Mouse (Mus musculus) midbrain, embryonic 14.5 days (tissue): ENCODE results near the gene Dlgap1. TPM values are rescaled to one million over a fixed set of nuclear protein-coding genes. Genes with fewer than 3 reads are reported as not detected.
A peak's percentile ranks its signal among the peaks of the same experiment; 100 is the strongest.

ENCODE experiments used
- ATAC-seq: fragments of 200-750 bp; cut with Nextera tagmentation; 2 replicates; pipeline ENCODE4 v1.8.0; 2017; ENCODE audit warnings: moderate number of reproducible peaks, moderate library complexity; ENCODE audit not compliant: low FRiP score, low TSS enrichment
- DNase-seq: peaks from one replicate; pipeline ENCODE4 v3.0.0-alpha.2; 2015
- H3K27ac ChIP-seq: fragments of 300-500 bp; sonication (generic); replicated peaks from 2 replicates; pipeline ENCODE4 v1.5.1; 2014; ENCODE audit warnings: mild to moderate bottlenecking, low read depth, low read length, moderate library complexity
- H3K27me3 ChIP-seq: fragments of 300-500 bp; sonication (generic); 2 replicates; pipeline ENCODE4 v1.6.1; 2014; ENCODE audit warnings: low read length, control low read depth, mixed read lengths; ENCODE audit not compliant: control insufficient read depth, insufficient read depth
- H3K36me3 ChIP-seq: fragments of 300-500 bp; sonication (generic); 2 replicates; pipeline ENCODE4 v1.6.1; 2014; ENCODE audit warnings: low read length, control low read depth; ENCODE audit not compliant: control insufficient read depth, insufficient read depth
- H3K4me1 ChIP-seq: fragments of 300-500 bp; sonication (generic); 2 replicates; pipeline ENCODE4 v1.6.1; 2014; ENCODE audit warnings: mild to moderate bottlenecking, antibody characterized with exemption, low read length, control low read depth; ENCODE audit not compliant: control insufficient read depth, insufficient read depth
- H3K4me2 ChIP-seq: fragments of 300-500 bp; sonication (generic); 2 replicates; pipeline ENCODE4 v1.6.1; 2014; ENCODE audit warnings: mild to moderate bottlenecking, low read length, moderate library complexity
- H3K4me3 ChIP-seq: fragments of 300-500 bp; sonication (generic); replicated peaks from 2 replicates; pipeline ENCODE4 v1.5.1; 2014; ENCODE audit warnings: low read depth, low read length
- H3K9ac ChIP-seq: fragments of 300-500 bp; sonication (generic); replicated peaks from 2 replicates; pipeline ENCODE4 v1.6.1; 2014; ENCODE audit warnings: mild to moderate bottlenecking, low read length, moderate library complexity
- H3K9me3 ChIP-seq: fragments of 300-500 bp; sonication (generic); 2 replicates; pipeline ENCODE4 v1.6.1; 2016; ENCODE audit warnings: low read length, control low read depth, mixed read lengths; ENCODE audit not compliant: control insufficient read depth
- WGBS: fragments of 180-500 bp; shearing (Covaris S2); extraction: QIAGEN DNeasy Blood & Tissue Kit; methylation state at CpG from one replicate; pipeline ENCODE4 v1.1.7; 2014; 5-methylcytosine and 5-hydroxymethylcytosine counted together
- polyA plus RNA-seq: library from polyadenylated mRNA; unstranded; fragments of >200 nt; fragmentation: Nextera tagmentation; extraction: Ambion mirVana; gene quantifications from 2 replicates; pipeline ENCODE4 v1.2.1, GENCODE M21; 2014

Gene Dlgap1
- polyA plus RNA-seq, 1 experiment from 2014 or later, result 15.7 TPM

- Histone ChIP-seq H3K4me3 (no peak overlapping the region), H3K4me1 (no peaks in the 10 kb centered on the region), H3K4me2 (no peak overlapping the region), H3K27me3 (no peaks in the 10 kb centered on the region), H3K36me3 (no peaks in the 10 kb centered on the region), H3K9ac (no peak overlapping the region), H3K27ac (0 out of 2 replicates have a peak overlapping the region, but pooled peaks have one; percentile 2), H3K9me3 (no peaks in the 10 kb centered on the region)
- 17% methylated on average over 18 of the region's 18 CpGs for WGBS
- ATAC-seq (peak; percentile 77), DNase-seq (peak; percentile 53)
Measured at GRCm38 (mm10) chr17:70780726-70781689, 812.1 kb downstream of the Dlgap1 start.

GRCm38 (mm10) chr17:70783273-70783672 lies 814.4 kb downstream of the Dlgap1 start:
- no peaks in the 10 kb centered on the region; the same call in 1 of the 2 replicates for H3K9me3 ChIP-seq
- no peaks in the 10 kb centered on the region for H3K4me1 ChIP-seq
- H3K27ac ChIP-seq, result no peak overlapping the region
- DNase-seq, result no peak
- no peak overlapping the region for H3K9ac ChIP-seq
- no peak overlapping the region for H3K4me3 ChIP-seq
- H3K4me2 ChIP-seq, result no peak overlapping the region
- no peak for ATAC-seq
- no peaks in the 10 kb centered on the region for H3K36me3 ChIP-seq
- WGBS, result 99% methylated on average over 3 of the region's 3 CpGs
- H3K27me3 ChIP-seq, result no peaks in the 10 kb centered on the region

GRCm38 (mm10) chr17:70787366-70787765 lies 818.5 kb downstream of the Dlgap1 start:
- no peak overlapping the region for H3K4me2 ChIP-seq
- no peak overlapping the region for H3K9ac ChIP-seq
- H3K4me3 ChIP-seq, result no peak overlapping the region
- no peaks in the 10 kb centered on the region for H3K4me1 ChIP-seq
- H3K27ac ChIP-seq, result no peak overlapping the region
- no peaks in the 10 kb centered on the region for H3K27me3 ChIP-seq
- WGBS, result 88% methylated on average over 2 of the region's 2 CpGs
- no peak for DNase-seq
- no peaks in the 10 kb centered on the region; the same call in 1 of the 2 replicates for H3K9me3 ChIP-seq
- H3K36me3 ChIP-seq, result no peaks in the 10 kb centered on the region
- no peak for ATAC-seq

- no peaks in the 10 kb centered on the region for H3K27me3 ChIP-seq
- H3K4me1 ChIP-seq, result peaks cover 3% of the 10 kb centered on the region; the same call in 1 of the 2 replicates
- 92% methylated on average over 4 of the region's 4 CpGs for WGBS
- no peak overlapping the region for H3K9ac ChIP-seq
- H3K9me3 ChIP-seq, result no peaks in the 10 kb centered on the region; the same call in 1 of the 2 replicates
- no peak overlapping the region for H3K27ac ChIP-seq
- DNase-seq, result no peak
- no peak overlapping the region for H3K4me2 ChIP-seq
- ATAC-seq, result no peak
- H3K4me3 ChIP-seq, result no peak overlapping the region
- no peaks in the 10 kb centered on the region for H3K36me3 ChIP-seq
Measured at GRCm38 (mm10) chr17:70790801-70791200, 821.9 kb downstream of the Dlgap1 start.

- 70% methylated on average over 9 of the region's 9 CpGs for WGBS
- no peaks in the 10 kb centered on the region for H3K36me3 ChIP-seq
- no peak overlapping the region for H3K4me3 ChIP-seq
- H3K4me1 ChIP-seq, result peaks cover 3% of the 10 kb centered on the region; the same call in 1 of the 2 replicates
- ATAC-seq (no peak), DNase-seq (no peak)
- H3K27me3 ChIP-seq, result no peaks in the 10 kb centered on the region
- H3K27ac ChIP-seq, result no peak overlapping the region
- H3K9ac ChIP-seq, result no peak overlapping the region
- H3K4me2 ChIP-seq, result no peak overlapping the region
- no peaks in the 10 kb centered on the region; the same call in 1 of the 2 replicates for H3K9me3 ChIP-seq
Measured at GRCm38 (mm10) chr17:70791596-70792275, 822.9 kb downstream of the Dlgap1 start.

GRCm38 (mm10) chr17:70794291-70794690 lies 825.4 kb downstream of the Dlgap1 start:
- peaks cover 3% of the 10 kb centered on the region; the same call in 1 of the 2 replicates for H3K4me1 ChIP-seq
- H3K4me2 ChIP-seq, result no peak overlapping the region
- H3K27me3 ChIP-seq, result no peaks in the 10 kb centered on the region
- no peaks in the 10 kb centered on the region for H3K36me3 ChIP-seq
- H3K4me3 ChIP-seq, result no peak overlapping the region
- peak overlapping the region; percentile 65 for H3K27ac ChIP-seq
- no peaks in the 10 kb centered on the region for H3K9me3 ChIP-seq
- DNase-seq (peak; percentile 59), ATAC-seq (peak; percentile 67; the same call in 1 of the 2 replicates)
- H3K9ac ChIP-seq, result no peak overlapping the region
- whole genome bisulfite sequencing, result 1% methylated on average over 7 of the region's 7 CpGs

- Histone ChIP-seq H3K27ac (peak overlapping the region; percentile 65), H3K9ac (no peak overlapping the region), H3K36me3 (no peaks in the 10 kb centered on the region), H3K4me1 (peaks cover 3% of the 10 kb centered on the region; the same call in 1 of the 2 replicates), H3K9me3 (no peaks in the 10 kb centered on the region), H3K4me2 (no peak overlapping the region), H3K4me3 (no peak overlapping the region), H3K27me3 (no peaks in the 10 kb centered on the region)
- DNase-seq (no peak), ATAC-seq (no peak)
- 45% methylated on average over 6 of the region's 6 CpGs for WGBS
Measured at GRCm38 (mm10) chr17:70794722-70795121, 825.8 kb downstream of the Dlgap1 start.

- Histone ChIP-seq H3K4me1 (peaks cover 3% of the 10 kb centered on the region; the same call in 1 of the 2 replicates), H3K9ac (no peak overlapping the region), H3K27ac (no peak overlapping the region), H3K27me3 (no peaks in the 10 kb centered on the region), H3K36me3 (no peaks in the 10 kb centered on the region), H3K4me2 (no peak overlapping the region), H3K4me3 (no peak overlapping the region), H3K9me3 (no peaks in the 10 kb centered on the region)
- DNase-seq, result no peak
- no peak for ATAC-seq
- WGBS, result 82% methylated on average over 4 of the region's 4 CpGs
Measured at GRCm38 (mm10) chr17:70795196-70795595, 826.3 kb downstream of the Dlgap1 start.
